Mouse (Mus musculus) forebrain, embryonic 15.5 days (tissue): ENCODE measurements around the gene Vsig10l. TPM values are rescaled to one million over a fixed set of nuclear protein-coding genes. Genes with fewer than 3 reads are reported as not detected.

Source experiments
- ATAC-seq: fragments of 200-750 bp; cut with Nextera tagmentation; replicated peaks from 2 replicates; pipeline ENCODE4 v1.8.0; 2017; ENCODE audit warnings: mild to moderate bottlenecking, moderate TSS enrichment, moderate library complexity
- H3K27ac ChIP-seq: fragments of 300-500 bp; sonication (generic); replicated peaks from 2 replicates; pipeline ENCODE4 v1.5.1; 2015; ENCODE audit warnings: mild to moderate bottlenecking, inconsistent platforms
- H3K27me3 ChIP-seq: fragments of 300-500 bp; sonication (generic); 2 replicates; pipeline ENCODE4 v1.6.1; 2015; ENCODE audit warnings: inconsistent platforms
- H3K36me3 ChIP-seq: fragments of 300-500 bp; sonication (generic); 2 replicates; pipeline ENCODE4 v1.6.1; 2015; ENCODE audit warnings: mild to moderate bottlenecking, inconsistent platforms
- H3K4me1 ChIP-seq: fragments of 300-500 bp; sonication (generic); 2 replicates; pipeline ENCODE4 v1.6.1; 2015; ENCODE audit warnings: inconsistent platforms
- H3K4me2 ChIP-seq: fragments of 300-500 bp; sonication (generic); replicated peaks from 2 replicates; pipeline ENCODE4 v1.6.1; 2015; ENCODE audit warnings: mild to moderate bottlenecking, inconsistent platforms
- H3K4me3 ChIP-seq: fragments of 300-500 bp; sonication (generic); 2 replicates; pipeline ENCODE4 v1.5.1; 2015; ENCODE audit warnings: mild to moderate bottlenecking, inconsistent platforms
- H3K9ac ChIP-seq: fragments of 300-500 bp; sonication (generic); replicated peaks from 2 replicates; pipeline ENCODE4 v1.6.1; 2015; ENCODE audit warnings: mild to moderate bottlenecking, inconsistent platforms
- H3K9me3 ChIP-seq: fragments of 300-500 bp; sonication (generic); 2 replicates; pipeline ENCODE4 v1.6.1; 2016; ENCODE audit warnings: inconsistent platforms
- WGBS: fragments of 180-500 bp; shearing (Covaris S2); methylation state at CpG from one replicate; pipeline ENCODE4 v1.1.7; 2015; ENCODE audit warnings: mixed read lengths; 5-methylcytosine and 5-hydroxymethylcytosine counted together
- microRNA-seq: library from miRNA; unstranded; fragments of <30 nt; microRNA quantifications from one replicate; pipeline ENCODE4, GENCODE M21; 2016
- polyA plus RNA-seq: library from polyadenylated mRNA; unstranded; fragments of >200 nt; fragmentation: Nextera tagmentation; extraction: Ambion mirVana; gene quantifications from 2 replicates; pipeline ENCODE4 v1.2.1, GENCODE M21; 2015

The Vsig10l gene
- polyA plus RNA-seq, 1 experiment from 2014 or later = 8.3 TPM

DNA sequence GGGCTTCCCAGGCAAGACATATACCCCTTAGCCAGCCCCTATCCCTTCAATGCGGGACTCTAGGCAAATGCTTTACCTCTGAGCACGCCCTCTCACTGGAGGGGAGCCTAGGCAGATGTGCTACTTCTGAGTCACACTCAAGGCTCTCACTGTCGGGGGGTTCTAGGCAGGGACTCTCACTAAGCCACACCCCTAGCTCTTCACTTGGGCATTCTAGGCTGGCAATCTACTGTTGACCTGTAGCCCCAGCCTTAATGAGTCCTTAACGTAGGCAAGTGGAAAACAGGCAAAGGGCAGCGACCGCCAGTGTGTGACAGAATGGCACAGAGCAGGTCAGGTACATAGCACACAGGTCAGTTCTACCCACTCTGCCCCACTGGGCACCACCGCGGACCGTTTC is 27.9 kb downstream of the Vsig10l start:
- WGBS = 77% methylated on average over 9 of the region's 9 CpGs
- no peaks in the 10 kb centered on the region for H3K27me3 ChIP-seq
- H3K4me1 ChIP-seq = peaks cover 24% of the 10 kb centered on the region
- H3K4me2 ChIP-seq = peak overlapping the region; percentile 80
- H3K36me3 ChIP-seq = no peaks in the 10 kb centered on the region
- peak overlapping the region; percentile 96; the same call in 1 of the 2 replicates for H3K9ac ChIP-seq
- no peaks in the 10 kb centered on the region for H3K9me3 ChIP-seq
- H3K27ac ChIP-seq = no peak overlapping the region
- peak overlapping the region; percentile 93; the same call in 1 of the 2 replicates for H3K4me3 ChIP-seq
- ATAC-seq = peak; percentile 20; the same call in 1 of the 2 replicates

DNA sequence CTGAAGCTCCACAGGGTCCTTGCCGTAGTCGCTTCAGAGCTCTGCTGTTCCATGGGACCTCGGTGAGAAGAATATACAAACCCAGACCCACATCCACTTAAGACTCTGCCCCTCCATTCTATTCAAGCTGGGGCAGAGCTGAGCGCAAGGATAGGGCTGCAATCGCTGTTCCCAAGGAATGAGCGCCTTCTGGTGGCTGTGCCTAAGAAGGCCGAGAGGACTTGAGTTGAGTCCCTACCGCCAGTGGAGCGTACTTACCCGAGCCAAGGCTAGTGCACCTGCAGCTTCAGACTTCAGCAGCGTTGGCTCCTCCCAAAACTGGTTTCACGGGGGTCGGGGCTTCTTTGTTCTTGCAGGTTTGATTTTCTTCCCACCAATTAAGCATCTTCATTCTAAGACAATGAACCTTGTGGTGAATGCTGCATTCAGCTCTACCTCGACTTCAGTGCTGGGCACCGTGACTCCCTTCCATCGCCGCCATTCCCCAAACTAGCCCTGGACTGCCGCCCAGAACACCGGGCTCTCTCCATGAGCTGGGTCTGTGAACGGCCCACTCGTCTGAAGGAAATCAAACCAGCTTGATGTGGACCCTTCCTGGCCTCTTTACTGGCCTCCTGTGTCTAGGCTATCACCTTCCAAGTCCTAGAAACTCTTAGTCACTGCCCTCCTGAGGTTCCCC is 32.5 kb downstream of the Vsig10l start:
- H3K9ac ChIP-seq = no peak overlapping the region
- peaks cover 4% of the 10 kb centered on the region for H3K4me1 ChIP-seq
- 0 out of 2 replicates have a peak overlapping the region, but pooled peaks have one; percentile 5 for H3K4me2 ChIP-seq
- WGBS = 9% methylated on average over 21 of the region's 21 CpGs
- no peak overlapping the region for H3K4me3 ChIP-seq
- H3K36me3 ChIP-seq = no peaks in the 10 kb centered on the region
- H3K27ac ChIP-seq = no peak overlapping the region
- peak; percentile 78 for ATAC-seq
- no peaks in the 10 kb centered on the region for H3K27me3 ChIP-seq
- H3K9me3 ChIP-seq = no peaks in the 10 kb centered on the region

DNA sequence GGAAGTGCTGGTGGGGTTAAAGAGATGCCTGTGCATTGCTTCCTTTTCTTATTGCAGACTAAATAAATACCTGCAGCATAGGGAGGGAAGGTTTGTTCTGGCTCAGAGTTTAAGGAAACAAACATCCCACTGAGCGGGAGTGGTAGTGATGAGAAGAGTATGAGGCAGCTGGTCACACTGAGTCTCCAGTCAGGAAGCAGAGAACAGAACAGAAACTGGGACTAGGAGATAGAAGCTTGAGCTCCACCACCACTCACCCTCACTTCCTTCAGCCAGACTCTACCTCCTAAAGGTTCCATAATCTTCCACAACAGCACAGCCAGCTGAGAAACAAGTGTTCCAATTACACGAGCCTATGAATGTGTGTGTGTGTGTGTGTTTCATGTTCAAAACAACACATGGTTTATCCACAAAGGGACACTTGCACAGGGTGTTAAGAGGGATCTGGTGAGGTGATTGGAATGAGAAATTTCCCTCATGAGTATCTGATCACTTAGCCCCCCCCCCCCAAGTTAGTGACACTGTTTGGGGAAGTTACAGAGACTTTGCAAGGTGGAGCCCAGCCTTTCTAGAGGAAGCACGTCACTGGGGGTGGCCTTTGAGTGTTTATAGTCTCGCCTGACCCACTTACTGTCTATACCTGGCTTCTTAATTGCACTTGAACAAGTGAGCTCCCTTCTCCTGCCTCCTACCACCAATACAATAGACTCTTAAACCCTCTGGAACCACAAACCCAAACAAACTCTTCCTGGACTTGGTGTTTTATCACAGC is 48.9 kb downstream of the Vsig10l start:
- 66% methylated on average over 4 of the region's 4 CpGs for WGBS
- H3K4me2 ChIP-seq = no peak overlapping the region
- H3K4me1 ChIP-seq = no peaks in the 10 kb centered on the region

DNA sequence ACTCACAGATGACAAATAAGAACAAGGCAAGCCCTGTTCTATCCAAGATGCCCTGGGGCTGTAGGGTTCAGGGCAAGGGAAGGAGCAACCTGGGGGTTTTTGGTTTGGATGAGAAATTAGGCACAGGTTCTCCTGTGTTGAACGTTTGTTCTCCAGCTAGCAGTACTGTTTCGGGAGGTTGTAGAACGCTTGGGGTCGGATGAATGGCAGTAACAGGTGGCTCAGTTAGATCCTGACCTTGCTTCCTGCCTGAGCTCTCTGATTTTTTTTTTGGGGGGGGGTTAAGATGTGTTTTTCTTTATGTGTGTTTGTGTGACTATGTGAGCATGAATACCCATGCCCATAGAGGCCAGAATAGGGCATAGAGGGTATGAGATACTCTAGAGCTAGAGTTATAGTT is 49.6 kb downstream of the Vsig10l start:
- WGBS = 86% methylated on average over 4 of the region's 4 CpGs
- no peak overlapping the region for H3K9ac ChIP-seq

More for the DNA sequence above, 48.9 kb downstream of the Vsig10l start:
- Histone ChIP-seq H3K27me3 (no peaks in the 10 kb centered on the region), H3K9me3 (no peaks in the 10 kb centered on the region), H3K9ac (no peak overlapping the region), H3K36me3 (no peaks in the 10 kb centered on the region), H3K27ac (no peak overlapping the region), H3K4me3 (no peak overlapping the region)
- ATAC-seq = no peak

DNA sequence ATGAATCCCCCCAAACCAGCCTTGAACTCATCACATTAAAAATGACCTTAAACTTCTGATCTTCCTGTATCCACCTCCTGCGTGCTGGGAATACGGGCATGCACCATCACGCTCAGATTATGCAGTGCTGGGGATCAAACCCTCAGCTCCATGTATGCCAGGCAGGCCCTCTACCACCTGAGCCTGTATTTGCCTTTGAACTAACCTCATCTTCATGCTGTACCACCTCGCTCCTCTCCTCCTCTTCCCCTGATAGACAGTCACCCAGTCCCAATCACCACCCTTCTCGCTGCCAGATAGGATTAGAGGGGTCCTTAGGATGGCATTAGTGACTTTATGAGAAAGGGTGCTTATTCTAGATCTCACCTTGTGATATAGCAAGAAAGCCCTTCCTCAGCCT is 52.1 kb downstream of the Vsig10l start:
- no peak overlapping the region for H3K27ac ChIP-seq
- H3K4me3 ChIP-seq = no peak overlapping the region
- H3K36me3 ChIP-seq = no peaks in the 10 kb centered on the region
- no peak overlapping the region for H3K9ac ChIP-seq
- no peaks in the 10 kb centered on the region for H3K27me3 ChIP-seq
- H3K9me3 ChIP-seq = no peaks in the 10 kb centered on the region
- no peak for ATAC-seq
- no peak overlapping the region for H3K4me2 ChIP-seq
- H3K4me1 ChIP-seq = no peaks in the 10 kb centered on the region
- WGBS = 88% methylated on average over 5 of the region's 5 CpGs

More for the DNA sequence above, 49.6 kb downstream of the Vsig10l start:
- no peaks in the 10 kb centered on the region for H3K27me3 ChIP-seq
- no peaks in the 10 kb centered on the region for H3K9me3 ChIP-seq
- ATAC-seq = no peak
- H3K36me3 ChIP-seq = no peaks in the 10 kb centered on the region
- no peak overlapping the region for H3K4me2 ChIP-seq
- H3K4me3 ChIP-seq = no peak overlapping the region
- H3K4me1 ChIP-seq = no peaks in the 10 kb centered on the region
- H3K27ac ChIP-seq = no peak overlapping the region

DNA sequence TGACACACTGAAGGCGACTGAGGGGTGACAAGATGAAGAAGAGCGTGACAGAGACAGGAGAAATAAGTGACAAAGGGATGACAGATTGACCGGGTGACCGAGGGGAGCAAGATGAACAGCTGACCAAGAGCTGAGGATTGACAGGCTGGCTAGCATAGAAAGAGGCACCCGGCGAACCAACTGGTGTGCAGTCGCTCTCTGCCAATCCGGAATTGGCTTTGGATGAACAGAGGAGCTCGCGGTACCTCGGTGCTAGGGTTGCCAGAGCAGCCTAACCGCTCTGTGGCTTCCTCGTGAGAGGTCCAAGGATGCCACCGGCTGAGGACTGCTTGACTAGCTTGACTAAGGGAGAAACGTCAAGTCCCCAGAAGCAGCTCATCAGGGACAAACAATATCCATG is 55.4 kb downstream of the Vsig10l start:
- no peak overlapping the region for H3K9ac ChIP-seq
- no peak overlapping the region for H3K4me2 ChIP-seq
- H3K27ac ChIP-seq = no peak overlapping the region
- ATAC-seq = no peak
- 80% methylated on average over 15 of the region's 15 CpGs for WGBS
- H3K27me3 ChIP-seq = no peaks in the 10 kb centered on the region
- H3K9me3 ChIP-seq = no peaks in the 10 kb centered on the region
- H3K4me3 ChIP-seq = no peak overlapping the region
- no peaks in the 10 kb centered on the region for H3K36me3 ChIP-seq
- no peaks in the 10 kb centered on the region for H3K4me1 ChIP-seq

Small RNAs within 50 kb of the gene (microRNA-seq; reads per million reads assigned to microRNA genes)
- gene Mir7051 = not detected

Other genes starting within 250 kb of the Vsig10l start
- gene Zfp715, start 149.9 kb upstream of the Vsig10l start, polyA plus RNA-seq = 19.0 and 21.5 TPM in 2 replicates
- gene Siglecf, start 111.8 kb upstream of the Vsig10l start, polyA plus RNA-seq = 0.08 and 0.09 TPM in 2 replicates
- gene Siglecg, start 54.9 kb upstream of the Vsig10l start, polyA plus RNA-seq = not detected in 2 replicates
- gene Lim2, start 35.5 kb upstream of the Vsig10l start, polyA plus RNA-seq = not detected in 2 replicates
- gene Nkg7, start 26.1 kb upstream of the Vsig10l start, polyA plus RNA-seq = not detected in 2 replicates
- gene Cldnd2, start 22.4 kb upstream of the Vsig10l start, polyA plus RNA-seq = not detected in 2 replicates
- 131 and 136 TPM in 2 replicates for gene Etfb, start 19.1 kb upstream of the Vsig10l start, polyA plus RNA-seq
- gene Gm45233, start 19.0 kb upstream of the Vsig10l start, polyA plus RNA-seq = not detected in 2 replicates
- 4.8 and 4.9 TPM in 2 replicates for gene Iglon5, start 26.9 kb downstream of the Vsig10l start, polyA plus RNA-seq
- gene 4931406B18Rik, start 42.8 kb downstream of the Vsig10l start, polyA plus RNA-seq = not detected in 2 replicates
- gene Cd33, start 81.3 kb downstream of the Vsig10l start, polyA plus RNA-seq = 0.88 and 1.0 TPM in 2 replicates
- 11.3 and 11.5 TPM in 2 replicates for gene Zfp658, start 99.1 kb downstream of the Vsig10l start, polyA plus RNA-seq
- 15.8 and 17.9 TPM in 2 replicates for gene Zfp719, start 116.5 kb downstream of the Vsig10l start, polyA plus RNA-seq
- gene Zfp819, start 144.0 kb downstream of the Vsig10l start, polyA plus RNA-seq = 0.25 and 0.27 TPM in 2 replicates
- not detected in 2 replicates for gene Ceacam18, start 171.6 kb downstream of the Vsig10l start, polyA plus RNA-seq
- gene Siglece, start 197.0 kb downstream of the Vsig10l start, polyA plus RNA-seq = 0.13 and 0.18 TPM in 2 replicates
- gene Ctu1, start 208.9 kb downstream of the Vsig10l start, polyA plus RNA-seq = 29.3 and 31.1 TPM in 2 replicates
- not detected in 2 replicates for gene Klk14, start 227.3 kb downstream of the Vsig10l start, polyA plus RNA-seq
- not detected in 2 replicates for gene Klk13, start 249.4 kb downstream of the Vsig10l start, polyA plus RNA-seq